Mouse (Mus musculus) CH12.LX (cell line): ENCODE results near the gene Gm8298. TPM values are rescaled to one million over a fixed set of nuclear protein-coding genes. Genes with fewer than 3 reads are reported as not detected.

Experiments used
- DNase-seq: peaks from one replicate; pipeline ENCODE4 v3.0.0-alpha.2; 2013; ENCODE audit errors: extremely low read depth
- H3K27ac ChIP-seq: 2 replicates; pipeline ENCODE4 v1.5.1; 2012; ENCODE audit warnings: low read depth, mild to moderate bottlenecking, control low read depth, moderate library complexity; ENCODE audit not compliant: insufficient read depth
- H3K27me3 ChIP-seq: replicated peaks from 2 replicates; pipeline ENCODE3; 2012; ENCODE audit warnings: inconsistent platforms
- H3K36me3 ChIP-seq, 2 experiments: replicated peaks in 1 of 2; 2 replicates each; pipeline versions ENCODE3 to v1.6.1; 2012; ENCODE audit warnings: inconsistent platforms in 1 of 2, low read length in 1 of 2, mild to moderate bottlenecking in 1 of 2, mixed read lengths in 1 of 2, moderate library complexity in 1 of 2; ENCODE audit not compliant: control insufficient read depth in 1 of 2, insufficient read depth in 1 of 2
- H3K4me1 ChIP-seq, 2 experiments: 2 replicates each; pipeline ENCODE4 v1.6.1; 2012; ENCODE audit warnings: inconsistent platforms in 1 of 2, moderate library complexity in 1 of 2; ENCODE audit not compliant: insufficient read depth in 2 of 2, control insufficient read depth in 1 of 2
- H3K4me2 ChIP-seq: 2 replicates; pipeline ENCODE4 v1.6.1; 2012; ENCODE audit warnings: low read depth, mild to moderate bottlenecking, control low read depth; ENCODE audit not compliant: poor library complexity, insufficient read depth, severe bottlenecking
- H3K4me3 ChIP-seq, 3 experiments: fragments of 150-350 bp in 1 of 3; sonication (generic) in 1 of 3; replicated peaks in 1 of 3; 2 replicates each; pipeline versions ENCODE3 to v1.5.1; 2011 to 2012; ENCODE audit warnings: low read depth in 2 of 3, low read length in 2 of 3, mild to moderate bottlenecking in 2 of 3, moderate library complexity in 2 of 3, control low read depth in 1 of 3, improper control_type of control experiment in 1 of 3, inconsistent platforms in 1 of 3, mixed read lengths in 1 of 3; ENCODE audit not compliant: poor library complexity in 1 of 3
- H3K79me2 ChIP-seq: replicated peaks from 2 replicates; pipeline ENCODE4 v1.6.1; 2012; ENCODE audit warnings: mild to moderate bottlenecking, moderate library complexity; ENCODE audit not compliant: control insufficient read depth, poor library complexity, insufficient read depth, severe bottlenecking; ENCODE audit errors: extremely low read depth
- H3K9ac ChIP-seq: 2 replicates; pipeline ENCODE4 v1.6.1; 2012; ENCODE audit warnings: low read depth, mild to moderate bottlenecking, control low read depth, moderate library complexity; ENCODE audit not compliant: insufficient read depth
- H3K9me3 ChIP-seq: replicated peaks from 2 replicates; pipeline ENCODE3; 2012; ENCODE audit warnings: low read length, inconsistent platforms, mixed read lengths
- BHLHE40 ChIP-seq: IDR thresholded peaks from 2 replicates; pipeline ENCODE4 v1.6.1; 2011; ENCODE audit warnings: mild to moderate bottlenecking, low read depth, low read length, improper control_type of control experiment
- CTCF ChIP-seq, 2 experiments: IDR thresholded peaks in 1 of 2; conservative IDR thresholded peaks in 1 of 2; 2 replicates each; pipeline ENCODE4 v1.5.1; 2011 to 2012; ENCODE audit warnings: low read depth in 2 of 2, low read length in 2 of 2, improper control_type of control experiment in 1 of 2, inconsistent platforms in 1 of 2, mild to moderate bottlenecking in 1 of 2, moderate library complexity in 1 of 2
- EP300 ChIP-seq: IDR thresholded peaks from 2 replicates; pipeline ENCODE4 v1.6.1; 2011; ENCODE audit warnings: low read length, improper control_type of control experiment
- HCFC1 ChIP-seq: IDR thresholded peaks from 2 replicates; pipeline ENCODE4 v1.6.1; 2012; ENCODE audit warnings: low read depth, mild to moderate bottlenecking, inconsistent platforms, low read length, improper control_type of control experiment
- JUN ChIP-seq: IDR thresholded peaks from 2 replicates; pipeline ENCODE4 v1.6.1; 2011; ENCODE audit warnings: low read depth, mild to moderate bottlenecking, low read length, improper control_type of control experiment, moderate library complexity; ENCODE audit not compliant: insufficient read depth
- JUND ChIP-seq: conservative IDR thresholded peaks from 2 replicates; pipeline ENCODE4 v1.6.1; 2011; ENCODE audit warnings: low read depth, low read length, improper control_type of control experiment
- KAT2A ChIP-seq: IDR thresholded peaks from 2 replicates; pipeline ENCODE4 v1.6.1; 2012; ENCODE audit warnings: low read length, improper control_type of control experiment, inconsistent platforms; ENCODE audit not compliant: insufficient replicate concordance
- MEF2A ChIP-seq: IDR thresholded peaks from 2 replicates; pipeline ENCODE4 v1.6.1; 2014; ENCODE audit warnings: low read depth, mild to moderate bottlenecking, inconsistent platforms, low read length, improper control_type of control experiment, borderline replicate concordance
- MXI1 ChIP-seq: IDR thresholded peaks from 2 replicates; pipeline ENCODE4 v1.6.1; 2011; ENCODE audit warnings: mild to moderate bottlenecking, low read depth, low read length, improper control_type of control experiment
- NELFE ChIP-seq: IDR thresholded peaks from 2 replicates; pipeline ENCODE4 v1.6.1; 2011; ENCODE audit warnings: low read depth, low read length, improper control_type of control experiment
- POLR2A ChIP-seq: IDR thresholded peaks from 2 replicates; pipeline ENCODE4 v1.6.1; 2011; ENCODE audit warnings: low read depth, mild to moderate bottlenecking, improper control_type of control experiment, low read length
- RAD21 ChIP-seq: IDR thresholded peaks from 2 replicates; pipeline ENCODE4 v1.6.1; 2011; ENCODE audit warnings: low read depth, mild to moderate bottlenecking, low read length, improper control_type of control experiment, moderate library complexity
- RCOR1 ChIP-seq: conservative IDR thresholded peaks from 2 replicates; pipeline ENCODE4 v1.6.1; 2012; ENCODE audit warnings: low read depth, mild to moderate bottlenecking, inconsistent platforms, low read length, improper control_type of control experiment
- SIN3A ChIP-seq: IDR thresholded peaks from 2 replicates; pipeline ENCODE4 v1.6.1; 2012; ENCODE audit warnings: low read length, improper control_type of control experiment, inconsistent platforms
- SMC3 ChIP-seq: IDR thresholded peaks from 2 replicates; pipeline ENCODE4 v1.6.1; 2011; ENCODE audit warnings: low read depth, low read length, improper control_type of control experiment
- TBP ChIP-seq: conservative IDR thresholded peaks from 2 replicates; pipeline ENCODE4 v1.6.1; 2011; ENCODE audit warnings: low read depth, low read length, improper control_type of control experiment
- UBTF ChIP-seq: IDR thresholded peaks from 2 replicates; pipeline ENCODE4 v1.6.1; 2012; ENCODE audit warnings: low read depth, mild to moderate bottlenecking, inconsistent platforms, low read length, improper control_type of control experiment, moderate library complexity
- USF2 ChIP-seq: conservative IDR thresholded peaks from 2 replicates; pipeline ENCODE4 v1.6.1; 2011; ENCODE audit warnings: low read depth, low read length, improper control_type of control experiment
- ZMIZ1 ChIP-seq: IDR thresholded peaks from 2 replicates; pipeline ENCODE4 v1.6.1; 2012; ENCODE audit warnings: low read depth, mild to moderate bottlenecking, inconsistent platforms, low read length, improper control_type of control experiment
- dilution Hi-C: fragments of 300-500 bp; cut with MboI; formaldehyde crosslinking; loops from 2 replicates; pipeline ENCODE4 v1.14.3; 2020; ENCODE audit warnings: low sequenced_read_pairs; ENCODE audit not compliant: extremely low pct_unique_long_range_greater_than_20kb, extremely low pct_ligation_motif_present
- in situ Hi-C: fragments of 300-500 bp; cut with MboI; formaldehyde crosslinking; loops from 3 replicates; pipeline ENCODE4 v1.14.3; 2019; ENCODE audit warnings: low sequenced_read_pairs, low pct_ligation_motif_present, low pct_unique_long_range_greater_than_20kb, mixed read lengths
- polyA plus RNA-seq: library from polyadenylated mRNA; unstranded; fragments of >175 nt; gene quantifications from 2 replicates; pipeline ENCODE4 v1.2.1, GENCODE M21; 2012; ENCODE audit warnings: low read depth; ENCODE audit not compliant: insufficient read length
- total RNA-seq, 2 experiments: library from RNA; depleted of rRNA; stranded (reverse); fragments of 300-350 nt in 1 of 2; fragments of >200 nt in 1 of 2; gene quantifications; 2 replicates each; pipeline ENCODE4 v1.2.3; 2012 to 2014

Gm8298 gene
- total and polyA plus RNA-seq, 3 experiments, result not detected

DNA sequence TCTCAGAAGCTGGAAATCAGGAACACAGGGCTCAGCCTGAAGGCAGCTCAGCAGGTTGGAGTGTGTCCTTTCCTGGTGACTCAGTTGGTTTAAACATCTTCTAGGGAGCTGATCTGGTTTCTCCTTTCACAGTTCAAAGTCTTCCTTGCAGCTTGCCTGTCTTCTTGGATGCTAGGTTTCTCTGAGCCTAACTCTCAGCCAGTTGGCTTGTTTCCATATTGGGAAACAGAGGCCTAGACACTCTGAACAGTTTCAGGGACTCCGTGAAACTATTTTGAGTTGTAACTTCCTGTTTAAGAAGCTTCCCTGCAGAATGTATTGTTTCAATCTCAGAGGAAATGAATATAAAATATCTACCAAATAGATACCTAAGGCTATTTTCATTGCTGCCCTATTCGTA, 32.4 kb downstream of the Gm8298 start:
- Histone ChIP-seq H3K4me1 (peaks cover 0 to 3% of the 10 kb centered on the region in 2 experiments; a peak in 1 of 4 replicates), H3K79me2 (no peaks in the 10 kb centered on the region), H3K27ac (no peak overlapping the region), H3K27me3 (no peaks in the 10 kb centered on the region), H3K9me3 (no peaks in the 10 kb centered on the region), H3K4me2 (no peak overlapping the region), H3K9ac (no peak overlapping the region), H3K36me3 (no peaks in the 10 kb centered on the region), H3K4me3 (no peak overlapping the region)
- TF ChIP-seq KAT2A (no peak), SIN3A (no peak), UBTF (no peak), SMC3 (no peak), CTCF (conservative IDR thresholded peaks at IDR 0.05 in 1 of 2, IDR thresholded peaks at IDR 0.05 in 1 of 2; ENCODE audit: low read depth in 2 of 2, low read length in 2 of 2) (no peak), NELFE (no peak), EP300 (no peak), TBP (no peak)
- dilution Hi-C loops, result no loop called here
- no peak for DNase-seq
- in situ Hi-C loops, result no loop called here

DNA sequence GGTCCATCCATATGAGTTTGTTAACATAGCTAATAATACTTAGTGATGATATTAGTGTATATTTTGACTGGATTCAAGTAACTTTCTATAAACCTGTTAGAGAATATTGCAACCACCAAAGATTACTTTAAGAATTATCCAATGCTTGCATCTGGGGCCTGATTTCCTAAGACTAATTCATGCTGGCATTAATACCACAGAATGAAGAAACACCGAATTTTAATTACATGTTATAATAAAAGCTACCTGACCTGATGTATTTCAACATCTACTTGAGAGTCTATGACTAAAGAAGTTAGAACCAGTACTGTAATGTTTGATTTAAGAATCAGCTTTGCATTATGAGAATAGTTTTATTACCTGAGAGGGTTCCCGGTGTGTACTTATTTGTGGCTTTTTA, 64.1 kb downstream of the Gm8298 start, which contains the start of gene C130079G13Rik:
C130079G13Rik (plus strand) TSS at position 301 of the 400 bp plus-strand sequence.
- TF ChIP-seq MXI1 (no peak), MEF2A (no peak), RAD21 (no peak), JUN (no peak), USF2 (no peak), CTCF (conservative IDR thresholded peaks at IDR 0.05 in 1 of 2, IDR thresholded peaks at IDR 0.05 in 1 of 2; ENCODE audit: low read depth in 2 of 2, low read length in 2 of 2) (no peak), JUND (no peak), SMC3 (no peak), UBTF (no peak), ZMIZ1 (no peak), BHLHE40 (no peak), RCOR1 (no peak), HCFC1 (no peak), POLR2A (no peak)

More for the DNA sequence above, 64.1 kb downstream of the Gm8298 start, which contains the start of gene C130079G13Rik:
- Histone ChIP-seq H3K27ac (no peak within 1 kb of the TSS), H3K4me3 (no peak within 1 kb of the TSS), H3K79me2 (no peaks in the 10 kb centered on the region), H3K4me2 (no peak within 1 kb of the TSS), H3K9ac (no peak within 1 kb of the TSS), H3K27me3 (no peaks in the 10 kb centered on the region), H3K36me3 (no peaks in the 10 kb centered on the region), H3K4me1 (no peaks in the 10 kb centered on the region), H3K9me3 (no peaks in the 10 kb centered on the region)
- dilution Hi-C loops, result no loop called here
- in situ Hi-C loops, result no loop called here
- DNase-seq, result no peak

Other genes with a start within 250 kb of the Gm8298 start
- not detected in 2 replicates for gene Gm5538, start 131.3 kb upstream of the Gm8298 start, total RNA-seq (2012; rRNA removed)
- not detected in 2 replicates for gene Gm5538, start 131.3 kb upstream of the Gm8298 start, total RNA-seq (2014; rRNA removed)
- gene Gm5538, start 131.3 kb upstream of the Gm8298 start, polyA plus RNA-seq, result not detected in 2 replicates
- not detected in 2 replicates for gene C130079G13Rik, start 64.2 kb downstream of the Gm8298 start, total RNA-seq (2012; rRNA removed)
- not detected in 2 replicates for gene C130079G13Rik, start 64.2 kb downstream of the Gm8298 start, total RNA-seq (2014; rRNA removed)
- gene C130079G13Rik, start 64.2 kb downstream of the Gm8298 start, polyA plus RNA-seq, result not detected in 2 replicates
- not detected in 2 replicates for gene Aadacl2, start 145.7 kb downstream of the Gm8298 start, total RNA-seq (2012; rRNA removed)
- gene Aadacl2, start 145.7 kb downstream of the Gm8298 start, total RNA-seq (2014; rRNA removed), result not detected in 2 replicates
- gene Aadacl2, start 145.7 kb downstream of the Gm8298 start, polyA plus RNA-seq, result not detected in 2 replicates
- gene Aadac, start 164.7 kb downstream of the Gm8298 start, total RNA-seq (2012; rRNA removed), result not detected in 2 replicates
- not detected in 2 replicates for gene Aadac, start 164.7 kb downstream of the Gm8298 start, total RNA-seq (2014; rRNA removed)
- not detected in 2 replicates for gene Aadac, start 164.7 kb downstream of the Gm8298 start, polyA plus RNA-seq
- not detected in 2 replicates for gene Sucnr1, start 220.8 kb downstream of the Gm8298 start, total RNA-seq (2012; rRNA removed)
- gene Sucnr1, start 220.8 kb downstream of the Gm8298 start, total RNA-seq (2014; rRNA removed), result not detected in 2 replicates
- gene Sucnr1, start 220.8 kb downstream of the Gm8298 start, polyA plus RNA-seq, result not detected in 2 replicates